Mouse (Mus musculus): ENCODE data around the gene Btbd35f18. TPM values are rescaled to one million over a fixed set of nuclear protein-coding genes. Genes with fewer than 3 reads are reported as not detected.
"Not testable (repeated sequence)": the region's sequence is repeated elsewhere in the genome, so short reads cannot be mapped to it uniquely, and the experiment has no call there.

The Btbd35f18 gene
- polyA plus RNA-seq (2011; ENCODE audit: insufficient read length, low read depth, missing spikeins) = not detected in 2 replicates

DNA sequence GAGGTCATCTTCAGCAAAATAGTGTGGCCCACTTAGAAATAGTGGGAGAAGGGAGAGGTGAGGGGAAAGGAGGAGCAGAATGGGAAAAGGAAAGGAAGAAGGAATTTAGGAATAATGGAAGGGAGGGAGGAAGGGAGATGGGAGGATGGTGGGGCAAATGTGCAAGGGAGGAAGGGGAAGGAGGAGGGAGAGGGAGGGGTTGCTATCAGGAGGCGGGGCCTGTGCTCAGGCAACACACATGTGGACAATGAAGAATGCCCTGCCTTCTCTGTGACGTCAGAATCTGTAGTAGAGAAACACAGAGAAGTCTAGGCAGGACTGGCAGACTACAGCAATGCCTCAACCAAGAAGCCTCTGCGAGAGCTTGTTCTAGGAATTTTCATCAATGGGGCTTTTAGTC lies at the start of gene Btbd35f18:
Btbd35f18 (plus strand) TSS at position 301 of the 400 bp plus-strand sequence.
- not testable (repeated sequence) for H3K4me3 ChIP-seq (ENCODE audit: insufficient read depth, low read length); H3K4me1 ChIP-seq (ENCODE audit: control insufficient read depth, insufficient read depth, low read length); H3K27ac ChIP-seq (ENCODE audit: insufficient read depth, low read length)

Other genes with a start within 250 kb of the Btbd35f18 start
- not detected in 2 replicates for gene Btbd35f10, start 52.7 kb downstream of the Btbd35f18 start, polyA plus RNA-seq (2011; ENCODE audit: insufficient read length, low read depth, missing spikeins)